Mouse (Mus musculus): Measurements from ENCODE around the gene S1pr2. TPM values are rescaled to one million over a fixed set of nuclear protein-coding genes. Genes with fewer than 3 reads are reported as not detected.

The S1pr2 gene
- 24.8 and 28.5 TPM in 2 replicates for polyA plus RNA-seq (2014; fragmentation: Nextera tagmentation; extraction: Ambion mirVana)

- Histone ChIP-seq H3K4me2 (ENCODE audit: low read depth) (peak within 1 kb of the TSS; percentile 93), H3K4me3 (ENCODE audit: low read depth, low read length) (peak within 1 kb of the TSS; percentile 66), H3K9me3 (ENCODE audit: control insufficient read depth, low read length) (no peaks in the 10 kb centered on the region), H3K36me3 (ENCODE audit: control insufficient read depth, insufficient read depth, low read length) (no peaks in the 10 kb centered on the region), H3K9ac (ENCODE audit: low read length) (peak within 1 kb of the TSS; percentile 73), H3K4me1 (ENCODE audit: control insufficient read depth, insufficient read depth, low read length) (peaks cover 21% of the 10 kb centered on the region), H3K27me3 (ENCODE audit: control insufficient read depth, insufficient read depth, low read length) (no peaks in the 10 kb centered on the region), H3K27ac (ENCODE audit: low read depth, low read length) (peak within 1 kb of the TSS; percentile 49)
- peak; percentile 86 for DNase-seq (ENCODE audit: low spot score)
- peak; percentile 54 for ATAC-seq (ENCODE audit: insufficient read depth, low FRiP score, low TSS enrichment)
- under 1% methylated on average over 46 of the region's 47 CpGs for WGBS
Observed at GRCm38 (mm10) chr9:20976216-20976960, at the start of gene S1pr2. Gene S1pr2 (minus strand): TSS chr9:20976781.

GRCm38 (mm10) chr9:21025258-21025810 lies 48.8 kb upstream of the S1pr2 start:
- Histone ChIP-seq H3K27ac (ENCODE audit: low read depth, low read length) (no peak overlapping the region), H3K36me3 (ENCODE audit: control insufficient read depth, insufficient read depth, low read length) (no peaks in the 10 kb centered on the region), H3K27me3 (ENCODE audit: control insufficient read depth, insufficient read depth, low read length) (peaks cover 17% of the 10 kb centered on the region), H3K9ac (ENCODE audit: low read length) (no peak overlapping the region), H3K4me1 (ENCODE audit: control insufficient read depth, insufficient read depth, low read length) (no peaks in the 10 kb centered on the region; the same call in 1 of the 2 replicates), H3K4me2 (ENCODE audit: low read depth) (no peak overlapping the region), H3K9me3 (ENCODE audit: control insufficient read depth, low read length) (no peaks in the 10 kb centered on the region), H3K4me3 (ENCODE audit: low read depth, low read length) (no peak overlapping the region)
- WGBS: 79% methylated on average over 19 of the region's 19 CpGs
- DNase-seq (ENCODE audit: low spot score) (no peak), ATAC-seq (ENCODE audit: insufficient read depth, low FRiP score, low TSS enrichment) (no peak)

GRCm38 (mm10) chr9:21022726-21023125 lies 46.1 kb upstream of the S1pr2 start:
- Histone ChIP-seq H3K9me3 (ENCODE audit: control insufficient read depth, low read length) (no peaks in the 10 kb centered on the region), H3K36me3 (ENCODE audit: control insufficient read depth, insufficient read depth, low read length) (no peaks in the 10 kb centered on the region), H3K27me3 (ENCODE audit: control insufficient read depth, insufficient read depth, low read length) (peaks cover 6% of the 10 kb centered on the region), H3K9ac (ENCODE audit: low read length) (no peak overlapping the region), H3K4me1 (ENCODE audit: control insufficient read depth, insufficient read depth, low read length) (no peaks in the 10 kb centered on the region; the same call in 1 of the 2 replicates), H3K27ac (ENCODE audit: low read depth, low read length) (no peak overlapping the region), H3K4me3 (ENCODE audit: low read depth, low read length) (no peak overlapping the region), H3K4me2 (ENCODE audit: low read depth) (no peak overlapping the region)
- ATAC-seq (ENCODE audit: insufficient read depth, low FRiP score, low TSS enrichment): no peak
- WGBS: 81% methylated on average over 1 of the region's 1 CpGs
- DNase-seq (ENCODE audit: low spot score): no peak

GRCm38 (mm10) chr9:21022288-21022687 lies 45.7 kb upstream of the S1pr2 start:
- no peak for ATAC-seq (ENCODE audit: insufficient read depth, low FRiP score, low TSS enrichment)
- H3K36me3 ChIP-seq (ENCODE audit: control insufficient read depth, insufficient read depth, low read length): no peaks in the 10 kb centered on the region
- H3K9me3 ChIP-seq (ENCODE audit: control insufficient read depth, low read length): no peaks in the 10 kb centered on the region

GRCm38 (mm10) chr9:21021363-21021762 lies 44.8 kb upstream of the S1pr2 start:
- Histone ChIP-seq H3K27ac (ENCODE audit: low read depth, low read length) (no peak overlapping the region), H3K4me1 (ENCODE audit: control insufficient read depth, insufficient read depth, low read length) (no peaks in the 10 kb centered on the region), H3K27me3 (ENCODE audit: control insufficient read depth, insufficient read depth, low read length) (peaks cover 19% of the 10 kb centered on the region), H3K36me3 (ENCODE audit: control insufficient read depth, insufficient read depth, low read length) (no peaks in the 10 kb centered on the region), H3K9ac (ENCODE audit: low read length) (no peak overlapping the region), H3K4me3 (ENCODE audit: low read depth, low read length) (no peak overlapping the region), H3K4me2 (ENCODE audit: low read depth) (no peak overlapping the region), H3K9me3 (ENCODE audit: control insufficient read depth, low read length) (no peaks in the 10 kb centered on the region)
- ATAC-seq (ENCODE audit: insufficient read depth, low FRiP score, low TSS enrichment) (no peak), DNase-seq (ENCODE audit: low spot score) (no peak)
- 81% methylated on average over 3 of the region's 3 CpGs for WGBS

More at GRCm38 (mm10) chr9:21022288-21022687, 45.7 kb upstream of the S1pr2 start:
- WGBS: 63% methylated on average over 6 of the region's 6 CpGs
- Histone ChIP-seq H3K27ac (ENCODE audit: low read depth, low read length) (no peak overlapping the region), H3K9ac (ENCODE audit: low read length) (no peak overlapping the region), H3K27me3 (ENCODE audit: control insufficient read depth, insufficient read depth, low read length) (peaks cover 10% of the 10 kb centered on the region), H3K4me1 (ENCODE audit: control insufficient read depth, insufficient read depth, low read length) (no peaks in the 10 kb centered on the region), H3K4me3 (ENCODE audit: low read depth, low read length) (no peak overlapping the region), H3K4me2 (ENCODE audit: low read depth) (no peak overlapping the region)
- DNase-seq (ENCODE audit: low spot score): no peak

DNA sequence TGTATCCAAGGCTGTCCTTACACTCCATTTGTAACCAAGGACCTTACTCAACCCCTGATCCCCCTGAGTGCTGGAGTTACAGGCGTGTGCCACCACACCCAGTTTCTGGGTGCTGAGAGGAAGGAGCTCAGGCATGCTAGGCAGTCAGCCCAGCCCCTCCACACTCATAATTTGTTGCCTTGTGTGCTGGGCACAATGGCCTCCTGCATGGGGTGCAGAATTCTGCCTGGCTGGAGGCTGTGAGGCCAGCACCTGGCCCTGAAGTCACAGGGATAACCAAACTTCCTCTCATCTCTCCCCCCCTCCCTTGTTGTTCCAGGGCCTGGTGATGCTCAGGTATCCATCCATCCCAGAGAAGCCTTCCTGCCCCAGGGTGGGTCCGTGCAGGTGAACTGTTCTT lies 42.0 kb upstream of the S1pr2 start:
- Histone ChIP-seq H3K4me3 (ENCODE audit: low read depth, low read length) (no peak overlapping the region), H3K4me1 (ENCODE audit: control insufficient read depth, insufficient read depth, low read length) (peaks cover 6% of the 10 kb centered on the region; the same call in 1 of the 2 replicates), H3K4me2 (ENCODE audit: low read depth) (no peak overlapping the region), H3K9me3 (ENCODE audit: control insufficient read depth, low read length) (no peaks in the 10 kb centered on the region), H3K27me3 (ENCODE audit: control insufficient read depth, insufficient read depth, low read length) (peaks cover 43% of the 10 kb centered on the region), H3K36me3 (ENCODE audit: control insufficient read depth, insufficient read depth, low read length) (no peaks in the 10 kb centered on the region), H3K9ac (ENCODE audit: low read length) (no peak overlapping the region), H3K27ac (ENCODE audit: low read depth, low read length) (no peak overlapping the region)
- no peak for ATAC-seq (ENCODE audit: insufficient read depth, low FRiP score, low TSS enrichment)
- 85% methylated on average over 2 of the region's 2 CpGs for WGBS
- DNase-seq (ENCODE audit: low spot score): no peak

- no peak overlapping the region for H3K27ac ChIP-seq (ENCODE audit: low read depth, low read length)
- 40% methylated on average over 4 of the region's 4 CpGs for WGBS
- no peak overlapping the region for H3K4me2 ChIP-seq (ENCODE audit: low read depth)
- no peak overlapping the region for H3K4me3 ChIP-seq (ENCODE audit: low read depth, low read length)
- peaks cover 43% of the 10 kb centered on the region for H3K27me3 ChIP-seq (ENCODE audit: control insufficient read depth, insufficient read depth, low read length)
- no peak for ATAC-seq (ENCODE audit: insufficient read depth, low FRiP score, low TSS enrichment)
- no peak overlapping the region for H3K9ac ChIP-seq (ENCODE audit: low read length)
- peaks cover 6% of the 10 kb centered on the region; the same call in 1 of the 2 replicates for H3K4me1 ChIP-seq (ENCODE audit: control insufficient read depth, insufficient read depth, low read length)
- no peaks in the 10 kb centered on the region for H3K9me3 ChIP-seq (ENCODE audit: control insufficient read depth, low read length)
- no peaks in the 10 kb centered on the region for H3K36me3 ChIP-seq (ENCODE audit: control insufficient read depth, insufficient read depth, low read length)
- no peak for DNase-seq (ENCODE audit: low spot score)
Observed at GRCm38 (mm10) chr9:21017177-21017575, 40.6 kb upstream of the S1pr2 start.

DNA sequence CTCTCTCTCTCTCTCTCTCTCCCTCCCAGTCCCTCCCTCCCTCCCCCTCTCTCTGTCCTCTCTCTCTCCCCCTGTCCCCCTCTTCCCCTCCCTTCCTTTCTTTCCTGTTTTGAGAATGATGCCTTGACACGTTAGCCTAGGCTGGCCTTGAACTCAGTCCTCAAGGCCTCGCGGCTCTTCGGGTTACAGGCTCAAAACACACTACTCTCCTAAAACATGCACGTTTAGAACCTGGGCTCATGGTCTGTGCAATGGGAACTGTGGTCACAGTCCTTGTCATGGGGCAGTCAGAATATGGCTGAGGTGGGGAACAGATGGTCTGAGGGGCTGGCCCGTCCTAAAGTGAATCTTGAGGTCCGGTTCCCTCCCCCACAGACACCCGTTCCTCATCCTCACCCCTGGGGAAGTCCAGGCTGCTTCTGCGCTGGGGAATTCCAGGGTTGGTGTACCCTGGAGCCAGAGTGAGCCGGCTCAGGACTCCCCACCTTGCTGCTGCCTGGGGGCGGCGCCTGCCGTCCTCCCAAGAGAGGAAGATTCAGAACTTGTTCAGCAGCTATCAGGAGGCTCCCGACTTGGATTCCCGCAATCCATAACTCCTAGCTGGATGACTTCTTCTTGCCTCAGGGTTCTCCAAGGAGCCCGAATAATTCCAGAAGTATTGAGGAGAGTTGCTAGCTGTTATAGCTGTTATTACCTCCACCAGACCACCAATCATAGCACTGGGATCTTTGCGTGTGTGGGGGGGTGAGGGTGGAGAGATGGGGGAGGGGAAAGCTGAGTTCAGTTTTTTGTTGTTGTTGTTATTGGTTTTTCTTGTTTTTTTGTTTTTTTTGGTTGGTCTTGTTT lies 40.0 kb upstream of the S1pr2 start:
- Histone ChIP-seq H3K4me2 (ENCODE audit: low read depth) (no peak overlapping the region), H3K27ac (ENCODE audit: low read depth, low read length) (no peak overlapping the region), H3K9me3 (ENCODE audit: control insufficient read depth, low read length) (no peaks in the 10 kb centered on the region), H3K36me3 (ENCODE audit: control insufficient read depth, insufficient read depth, low read length) (no peaks in the 10 kb centered on the region), H3K4me1 (ENCODE audit: control insufficient read depth, insufficient read depth, low read length) (peaks cover 6% of the 10 kb centered on the region; the same call in 1 of the 2 replicates), H3K27me3 (ENCODE audit: control insufficient read depth, insufficient read depth, low read length) (peaks cover 43% of the 10 kb centered on the region), H3K9ac (ENCODE audit: low read length) (no peak overlapping the region), H3K4me3 (ENCODE audit: low read depth, low read length) (no peak overlapping the region; the same call in 1 of the 2 replicates)
- DNase-seq (ENCODE audit: low spot score): no peak
- no peak for ATAC-seq (ENCODE audit: insufficient read depth, low FRiP score, low TSS enrichment)
- WGBS: 6% methylated on average over 17 of the region's 17 CpGs

Data from neural tube, embryonic 11.5 days (tissue).